Mouse (Mus musculus): Measurements from ENCODE around the gene Lhpp. TPM values are rescaled to one million over a fixed set of nuclear protein-coding genes. Genes with fewer than 3 reads are reported as not detected.

The Lhpp gene
- polyA plus RNA-seq, 1 experiment from 2014 or later: 17.4 TPM

DNA sequence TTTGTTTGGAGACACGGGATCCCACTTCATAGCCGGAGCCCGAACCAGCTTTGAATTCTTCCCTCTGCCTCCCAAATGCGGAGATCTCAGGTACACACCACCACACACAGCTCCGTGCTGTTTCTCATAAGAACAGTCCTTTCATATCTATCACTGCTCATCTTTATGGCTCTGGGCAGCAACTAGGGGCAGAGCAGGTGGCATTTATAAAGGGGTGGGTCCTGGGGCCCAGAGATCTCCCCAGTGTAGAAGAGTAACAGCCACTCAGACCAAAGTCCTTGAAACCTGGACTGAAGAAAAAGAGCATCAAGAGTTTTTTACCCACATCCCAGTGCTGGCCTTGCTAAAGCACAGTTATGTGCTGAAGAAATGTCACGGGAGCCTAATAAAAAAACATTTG, 29.9 kb upstream of the Lhpp start:
- Histone ChIP-seq H3K4me1 (no peaks in the 10 kb centered on the region), H3K27me3 (peaks cover 3% of the 10 kb centered on the region; the same call in 1 of the 2 replicates), H3K36me3 (no peaks in the 10 kb centered on the region), H3K9me3 (replicated peaks) (no peaks in the 10 kb centered on the region), H3K4me3 (replicated peaks) (no peak overlapping the region), H3K27ac (replicated peaks) (no peak overlapping the region), H3K9ac (no peak overlapping the region), H3K4me2 (replicated peaks) (no peak overlapping the region)
- WGBS: 67% methylated on average over 6 of the region's 6 CpGs
- no peak for ATAC-seq (ENCODE audit: insufficient number of reproducible peaks, low FRiP score, low TSS enrichment, low read depth)

DNA sequence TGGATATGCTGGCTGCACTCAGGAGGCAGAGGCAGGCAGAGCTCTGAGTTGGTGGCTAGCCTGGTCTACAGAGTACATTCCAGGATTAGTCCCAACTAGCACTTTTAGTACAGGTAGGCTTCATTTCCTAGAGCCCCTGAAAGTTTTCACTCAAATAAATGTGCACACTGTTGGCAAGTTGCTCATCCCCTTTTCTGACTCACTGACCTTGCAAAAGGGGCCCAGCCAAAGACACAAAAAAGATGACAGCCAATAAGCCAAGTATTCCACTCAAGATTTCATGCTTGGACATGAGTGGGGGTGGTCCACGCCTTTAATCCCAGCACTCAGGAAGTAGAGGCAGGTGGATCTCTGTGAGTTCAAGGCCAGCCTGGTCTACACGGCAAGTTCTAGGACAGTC, 29.0 kb upstream of the Lhpp start:
- Histone ChIP-seq H3K9me3 (replicated peaks) (no peaks in the 10 kb centered on the region), H3K4me3 (replicated peaks) (no peak overlapping the region), H3K4me2 (replicated peaks) (no peak overlapping the region), H3K36me3 (no peaks in the 10 kb centered on the region), H3K27me3 (peaks cover 3% of the 10 kb centered on the region; the same call in 1 of the 2 replicates), H3K4me1 (no peaks in the 10 kb centered on the region), H3K27ac (replicated peaks) (no peak overlapping the region), H3K9ac (no peak overlapping the region)
- 84% methylated on average over 2 of the region's 2 CpGs for WGBS
- no peak for ATAC-seq (ENCODE audit: insufficient number of reproducible peaks, low FRiP score, low TSS enrichment, low read depth)

DNA sequence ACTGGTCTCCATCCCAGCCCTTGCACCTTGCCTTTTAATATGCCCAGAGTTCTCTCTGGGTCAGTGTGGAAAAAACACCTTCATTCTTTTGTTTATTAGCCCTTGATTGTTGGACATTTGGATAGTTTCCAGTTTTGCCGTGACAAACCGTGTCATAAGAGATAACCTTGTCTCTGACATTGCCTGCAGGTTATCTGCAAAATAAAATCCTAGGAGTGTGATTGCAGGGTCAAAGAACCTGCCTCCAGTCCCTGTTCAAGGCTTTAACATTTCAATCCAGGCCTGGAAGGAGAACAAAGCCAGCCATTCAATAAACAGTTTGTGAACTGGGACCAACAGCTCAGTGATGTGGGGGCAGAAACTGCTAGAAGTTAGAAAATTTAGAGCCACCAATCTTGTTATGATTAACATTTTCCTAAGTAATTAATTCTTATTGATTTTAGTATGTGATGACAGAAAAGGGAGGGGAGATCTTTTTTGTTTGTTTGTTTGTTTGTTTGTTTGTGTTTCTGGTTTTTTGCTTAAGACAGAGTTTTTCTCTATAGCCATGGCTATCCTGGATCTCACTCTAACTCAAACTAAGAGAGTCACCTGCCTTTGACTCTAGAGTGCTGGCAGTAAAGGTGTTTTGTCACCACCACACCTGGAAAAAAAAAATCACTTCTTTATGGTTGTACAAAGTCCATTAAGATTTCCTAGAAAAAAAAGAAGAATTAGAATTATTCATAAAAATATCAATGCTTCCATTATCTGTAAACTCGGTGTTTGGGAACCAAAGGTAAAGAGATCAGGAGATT, 24.5 kb upstream of the Lhpp start:
- ATAC-seq (ENCODE audit: insufficient number of reproducible peaks, low FRiP score, low TSS enrichment, low read depth): no peak
- no peaks in the 10 kb centered on the region for H3K27me3 ChIP-seq
- H3K9me3 ChIP-seq (replicated peaks): no peaks in the 10 kb centered on the region
- H3K4me1 ChIP-seq: no peaks in the 10 kb centered on the region
- no peak overlapping the region for H3K4me2 ChIP-seq (replicated peaks)
- 55% methylated on average over 3 of the region's 3 CpGs for WGBS
- H3K27ac ChIP-seq (replicated peaks): no peak overlapping the region
- H3K4me3 ChIP-seq (replicated peaks): no peak overlapping the region
- H3K36me3 ChIP-seq: no peaks in the 10 kb centered on the region
- H3K9ac ChIP-seq: no peak overlapping the region

DNA sequence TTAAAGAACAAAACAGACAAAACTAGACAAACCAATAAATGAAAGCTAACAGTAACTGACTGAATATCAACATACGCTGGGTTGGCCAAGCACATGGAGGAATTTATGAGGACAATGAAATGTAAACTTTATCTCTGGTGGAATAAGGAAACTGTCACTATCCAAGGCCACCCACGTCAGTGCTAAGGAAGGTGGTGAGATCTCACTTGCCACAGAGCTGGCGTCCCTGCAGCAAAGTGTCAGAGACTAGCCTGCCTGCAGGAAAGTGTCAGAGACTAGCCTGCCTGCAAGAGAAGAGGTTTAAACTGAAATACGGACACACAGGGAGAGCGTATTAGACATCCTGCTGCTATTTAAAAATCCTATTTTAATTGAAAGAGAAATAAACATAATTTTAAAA, 23.3 kb upstream of the Lhpp start:
- no peak overlapping the region for H3K9ac ChIP-seq
- no peak for ATAC-seq (ENCODE audit: insufficient number of reproducible peaks, low FRiP score, low TSS enrichment, low read depth)
- H3K4me3 ChIP-seq (replicated peaks): no peak overlapping the region
- H3K4me1 ChIP-seq: no peaks in the 10 kb centered on the region
- no peak overlapping the region for H3K4me2 ChIP-seq (replicated peaks)
- no peak overlapping the region for H3K27ac ChIP-seq (replicated peaks)
- no peaks in the 10 kb centered on the region for H3K9me3 ChIP-seq (replicated peaks)
- H3K27me3 ChIP-seq: no peaks in the 10 kb centered on the region
- no peaks in the 10 kb centered on the region for H3K36me3 ChIP-seq
- WGBS: 73% methylated on average over 5 of the region's 5 CpGs

DNA sequence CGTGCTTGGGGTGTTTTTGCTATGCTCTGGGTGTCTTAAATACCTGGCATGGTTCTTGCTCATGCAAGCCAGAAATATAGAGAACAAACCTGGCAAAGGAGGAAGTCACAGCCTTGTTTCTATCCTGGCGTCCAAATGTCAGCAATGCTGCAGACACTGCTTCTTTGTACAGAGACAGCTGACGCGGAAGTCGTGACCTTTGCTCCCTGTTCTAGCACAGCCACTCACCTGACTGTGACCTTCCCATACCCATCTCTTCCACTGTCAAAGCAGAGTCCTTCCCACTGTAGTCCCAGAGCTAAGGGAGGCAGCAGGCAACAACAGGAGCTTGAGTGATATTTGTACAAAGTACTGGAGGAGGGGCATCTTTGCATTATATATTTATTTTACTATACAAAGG, 20.8 kb upstream of the Lhpp start:
- Histone ChIP-seq H3K9me3 (replicated peaks) (no peaks in the 10 kb centered on the region), H3K27ac (replicated peaks) (no peak overlapping the region), H3K27me3 (no peaks in the 10 kb centered on the region), H3K9ac (no peak overlapping the region), H3K4me3 (replicated peaks) (no peak overlapping the region), H3K4me1 (no peaks in the 10 kb centered on the region), H3K36me3 (no peaks in the 10 kb centered on the region), H3K4me2 (replicated peaks) (no peak overlapping the region)
- no peak for ATAC-seq (ENCODE audit: insufficient number of reproducible peaks, low FRiP score, low TSS enrichment, low read depth)
- WGBS: 47% methylated on average over 5 of the region's 5 CpGs

DNA sequence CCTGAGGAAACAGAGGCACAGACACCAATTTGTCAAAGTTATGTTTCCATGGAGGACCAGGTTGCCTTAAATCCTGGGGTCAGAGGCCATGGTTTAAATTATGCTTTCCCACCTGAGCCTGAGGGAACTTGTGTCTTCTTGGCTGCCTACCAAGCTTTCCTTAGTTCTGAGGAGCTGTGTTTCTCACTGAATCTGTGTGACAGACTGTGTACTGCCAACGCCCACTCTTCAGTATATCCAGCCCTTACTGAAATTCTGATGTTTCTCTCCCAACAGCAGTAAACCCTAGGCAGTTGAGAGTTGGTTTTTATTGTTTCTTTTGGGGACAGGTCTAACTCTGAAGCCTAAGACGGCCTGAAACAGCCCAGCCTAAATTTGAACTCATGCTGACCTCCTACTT, 16.7 kb upstream of the Lhpp start:
- peaks cover 21% of the 10 kb centered on the region for H3K4me1 ChIP-seq
- WGBS: 48% methylated on average over 2 of the region's 2 CpGs
- H3K9me3 ChIP-seq (replicated peaks): no peaks in the 10 kb centered on the region
- H3K27ac ChIP-seq (replicated peaks): no peak overlapping the region
- no peak overlapping the region for H3K4me3 ChIP-seq (replicated peaks)
- H3K27me3 ChIP-seq: peaks cover 35% of the 10 kb centered on the region
- no peaks in the 10 kb centered on the region for H3K36me3 ChIP-seq
- H3K4me2 ChIP-seq (replicated peaks): no peak overlapping the region
- ATAC-seq (ENCODE audit: insufficient number of reproducible peaks, low FRiP score, low TSS enrichment, low read depth): no peak
- H3K9ac ChIP-seq: no peak overlapping the region

DNA sequence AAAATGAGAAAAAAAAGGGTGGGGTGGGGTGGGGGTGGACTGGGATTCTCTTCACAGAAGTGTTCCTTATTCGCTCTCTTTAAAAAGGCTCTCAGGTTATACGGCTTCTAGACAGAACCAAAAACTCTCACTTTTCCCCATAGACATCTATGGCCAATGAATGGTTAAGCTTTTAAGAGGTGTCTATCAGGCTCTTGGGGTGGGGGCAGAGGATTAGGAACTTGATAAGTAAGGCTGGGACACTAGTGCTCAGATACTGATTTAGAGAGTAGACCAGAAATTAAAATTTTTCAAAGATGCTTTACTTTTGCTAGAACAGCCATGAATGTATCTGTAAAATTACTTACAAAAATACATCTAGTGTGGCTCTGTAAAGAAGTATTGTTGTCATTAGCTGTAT, 16.1 kb upstream of the Lhpp start:
- H3K27ac ChIP-seq (replicated peaks): no peak overlapping the region
- peaks cover 40% of the 10 kb centered on the region for H3K27me3 ChIP-seq
- no peak overlapping the region for H3K4me2 ChIP-seq (replicated peaks)
- H3K4me1 ChIP-seq: peaks cover 26% of the 10 kb centered on the region
- no peak overlapping the region for H3K4me3 ChIP-seq (replicated peaks)
- no peak overlapping the region for H3K9ac ChIP-seq
- H3K9me3 ChIP-seq (replicated peaks): no peaks in the 10 kb centered on the region
- 83% methylated on average over 2 of the region's 2 CpGs for WGBS
- no peaks in the 10 kb centered on the region for H3K36me3 ChIP-seq
- ATAC-seq (ENCODE audit: insufficient number of reproducible peaks, low FRiP score, low TSS enrichment, low read depth): no peak

DNA sequence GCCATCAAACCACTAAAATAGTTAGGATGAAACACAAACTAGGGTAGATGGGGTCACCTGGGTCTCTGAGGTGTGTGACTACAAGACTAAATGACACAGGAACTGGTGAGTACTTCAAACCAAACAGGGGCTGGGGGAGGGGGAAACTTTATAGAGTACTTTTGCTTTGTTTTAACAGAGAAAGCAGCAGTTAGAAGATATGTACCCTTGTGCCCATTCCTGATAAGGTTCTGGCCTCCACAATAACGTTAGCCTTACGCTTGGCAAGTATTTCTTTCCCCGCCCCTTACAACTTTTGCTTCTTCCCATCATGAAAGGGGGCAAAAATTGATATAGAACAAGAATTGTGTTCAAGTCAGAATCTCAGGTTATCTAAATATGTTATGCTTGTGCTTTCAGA, 14.7 kb upstream of the Lhpp start:
- H3K27ac ChIP-seq (replicated peaks): no peak overlapping the region
- no peaks in the 10 kb centered on the region for H3K9me3 ChIP-seq (replicated peaks)
- peaks cover 37% of the 10 kb centered on the region for H3K4me1 ChIP-seq
- no peaks in the 10 kb centered on the region for H3K36me3 ChIP-seq
- no peak for ATAC-seq (ENCODE audit: insufficient number of reproducible peaks, low FRiP score, low TSS enrichment, low read depth)
- peaks cover 55% of the 10 kb centered on the region for H3K27me3 ChIP-seq
- 78% methylated on average over 3 of the region's 3 CpGs for WGBS
- no peak overlapping the region for H3K9ac ChIP-seq
- H3K4me3 ChIP-seq (replicated peaks): no peak overlapping the region
- H3K4me2 ChIP-seq (replicated peaks): no peak overlapping the region

DNA sequence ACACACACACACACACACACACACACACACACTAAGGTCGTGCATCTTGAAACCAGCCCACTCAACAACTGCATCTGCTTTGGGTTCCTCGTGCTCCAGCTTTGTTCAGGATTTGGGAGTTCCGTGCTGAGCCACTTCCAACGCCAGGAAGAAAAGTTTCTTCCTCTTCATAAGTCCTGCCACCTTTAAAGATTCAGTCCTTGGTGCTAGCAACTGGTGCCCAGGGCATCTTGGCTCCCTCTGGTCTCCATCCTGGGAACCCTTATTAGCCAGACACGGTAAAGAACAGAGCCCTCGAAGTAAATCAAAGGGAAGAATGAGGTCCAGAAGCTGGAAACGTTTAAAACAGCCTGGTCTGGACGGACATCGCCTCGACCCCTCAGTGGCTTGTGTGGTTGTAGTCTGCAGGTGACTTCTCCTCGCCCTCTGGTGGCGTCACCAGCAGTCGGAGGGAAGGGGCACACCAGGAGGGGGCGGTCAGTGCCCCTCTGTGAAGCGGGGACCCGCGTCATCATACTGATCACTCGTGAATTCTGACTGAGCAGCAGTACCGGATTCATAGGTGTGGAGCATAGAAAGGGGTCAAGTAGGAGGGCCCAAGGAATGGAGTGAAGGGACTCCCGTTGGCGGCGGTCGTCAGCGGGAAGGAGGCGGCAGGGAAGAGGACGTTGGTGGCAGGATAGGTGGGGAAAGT, 13.7 kb upstream of the Lhpp start:
- Histone ChIP-seq H3K27me3 (peaks cover 64% of the 10 kb centered on the region), H3K4me1 (peaks cover 37% of the 10 kb centered on the region), H3K9ac (no peak overlapping the region), H3K9me3 (replicated peaks) (no peaks in the 10 kb centered on the region), H3K27ac (replicated peaks) (no peak overlapping the region), H3K4me3 (replicated peaks) (peak overlapping the region; percentile 44), H3K36me3 (no peaks in the 10 kb centered on the region), H3K4me2 (replicated peaks) (peak overlapping the region; percentile 86)
- WGBS: 5% methylated on average over 26 of the region's 26 CpGs
- no peak for ATAC-seq (ENCODE audit: insufficient number of reproducible peaks, low FRiP score, low TSS enrichment, low read depth)

DNA sequence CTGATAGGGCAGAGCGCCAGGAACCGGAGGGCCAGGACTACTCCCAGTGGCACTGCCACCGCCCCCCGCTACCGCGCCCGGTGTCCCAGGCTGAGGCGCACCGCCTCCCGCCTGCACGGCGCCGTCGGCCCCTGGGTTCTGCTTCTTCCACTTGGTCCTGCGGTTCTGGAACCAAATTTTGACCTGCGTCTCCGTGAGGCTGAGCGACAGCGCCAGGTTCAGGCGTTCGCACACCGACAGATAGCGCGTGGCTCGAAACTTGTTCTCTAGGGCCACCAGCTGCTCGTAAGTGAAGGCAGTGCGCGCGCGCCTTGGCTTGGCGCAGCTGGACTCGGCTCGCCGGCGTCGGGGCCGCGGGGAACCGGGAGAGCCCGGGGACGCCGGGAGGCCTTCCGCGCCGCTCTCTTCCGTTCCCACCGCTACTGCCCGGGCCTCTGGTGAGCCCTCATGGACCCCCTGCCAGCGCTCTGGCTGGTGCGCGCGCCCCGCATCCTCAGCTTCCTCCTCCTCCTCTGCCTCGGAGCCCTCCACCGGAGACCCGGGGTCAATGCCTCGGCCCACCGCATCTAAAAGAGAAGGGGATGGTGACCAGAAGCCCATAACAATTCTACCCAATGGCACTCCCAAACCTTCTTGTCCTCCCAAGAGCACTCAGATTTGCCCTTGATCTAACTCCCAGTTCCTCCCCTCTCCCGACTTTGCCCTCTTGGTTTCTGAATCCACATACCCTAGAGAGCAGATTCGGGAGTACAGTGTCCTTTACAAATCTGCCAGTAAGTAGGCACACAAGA, 13.0 kb upstream of the Lhpp start:
- Histone ChIP-seq H3K4me2 (replicated peaks) (peak overlapping the region; percentile 86), H3K4me1 (peaks cover 37% of the 10 kb centered on the region), H3K36me3 (no peaks in the 10 kb centered on the region), H3K4me3 (replicated peaks) (peak overlapping the region; percentile 44), H3K9me3 (replicated peaks) (no peaks in the 10 kb centered on the region), H3K27me3 (peaks cover 72% of the 10 kb centered on the region), H3K27ac (replicated peaks) (no peak overlapping the region), H3K9ac (0 out of 2 replicates have a peak overlapping the region, but pooled peaks have one; percentile 6)
- WGBS: under 1% methylated on average over 58 of the region's 60 CpGs
- no peak for ATAC-seq (ENCODE audit: insufficient number of reproducible peaks, low FRiP score, low TSS enrichment, low read depth)

Data from embryonic facial prominence, embryonic 15.5 days (tissue).